In genomic region chr4:43760460-43760859, GRCm38 (mm10) we compare ENCODE assay signal across 10 mouse cellular contexts. TPM values are rescaled to one million over a fixed set of nuclear protein-coding genes. Genes with fewer than 3 reads are reported as not detected.
DNase-seq lines count a peak whose midpoint lies in the region; ATAC-seq and TF ChIP-seq lines count a peak whose summit lies in the region.
"Had no signal": no experiment of that assay in that cellular context is flagged by ENCODE, and none has a peak within 500 bp of the region (broad histone marks: within the 10 kb centered on the region; RNA-seq: fewer than 3 reads in every experiment).

No protein-coding gene starts in this region.

- H3K9ac ChIP-seq in heart, adult 2 months (ENCODE audit: low read depth, low read length): no peak overlapping the region

- no peaks in the 10 kb centered on the region for H3K79me2 ChIP-seq in heart, adult 2 months (replicated peaks; ENCODE audit: control insufficient read depth, insufficient read depth, low read length)

- no peaks in the 10 kb centered on the region for H3K27me3 ChIP-seq in heart, adult 2 months (ENCODE audit: control insufficient read depth, insufficient read depth, low read length)

- WGBS in heart, adult 2 months: 75% methylated on average over 10 of the region's 10 CpGs

- H3K4me3 ChIP-seq in heart, adult 2 months: no peak overlapping the region
- H3K4me3 ChIP-seq: myocyte had no signal

- no peak for TF ChIP-seq EP300 in heart, adult 2 months (IDR thresholded peaks at IDR 0.05; ENCODE audit: insufficient read depth, low read depth, low read length)

- H3K27ac ChIP-seq in heart, adult 2 months: peak overlapping the region; percentile 29

- TF ChIP-seq CTCF in heart, adult 2 months (IDR thresholded peaks at IDR 0.05): peak; percentile 70
- peak; percentile 49; the same call in 1 of the 2 replicates for TF ChIP-seq CTCF in brain, embryonic 14.5 days (IDR thresholded peaks at IDR 0.05; ENCODE audit: borderline replicate concordance, extremely low read depth, insufficient read depth, insufficient read length)

- peaks cover 9% of the 10 kb centered on the region for H3K4me1 ChIP-seq in heart, adult 2 months (ENCODE audit: control insufficient read depth, insufficient read depth, low read length)

- no peaks in the 10 kb centered on the region for H3K36me3 ChIP-seq in heart, adult 2 months (ENCODE audit: control insufficient read depth, insufficient read depth, low read length)

- DNase-seq in heart, adult 2 months: peak in 1 of 2 experiments; percentile 21
- no peak for DNase-seq in heart, adult 9 months (ENCODE audit: low spot score in 2 of 2)
- peak; percentile 41 for DNase-seq in right cerebral cortex, postnatal 4 days
- DNase-seq in right cerebral cortex, postnatal 36 days (ENCODE audit: low spot score in 2 of 2): no peak
- DNase-seq in brain, embryonic 14.5 days (ENCODE audit: low read depth): peak; percentile 17
- peak; percentile 42 for DNase-seq in layer of hippocampus, postnatal 10 days (ENCODE audit: low spot score in 2 of 2)
- DNase-seq in retina, postnatal 1 day: peak; percentile 59

- intact Hi-C loops in heart, adult 2 months (cut with DNase I): no loop called here

- ATAC-seq in megakaryocyte, adult 5-6 weeks (ENCODE audit: poor library complexity, severe bottlenecking): no peak

- no peak for TF ChIP-seq POLR2A in heart, adult 2 months (IDR thresholded peaks at IDR 0.05; ENCODE audit: insufficient read depth, low read depth, low read length)
- no peak for TF ChIP-seq POLR2A in brain, embryonic 14.5 days (IDR thresholded peaks at IDR 0.05; ENCODE audit: borderline replicate concordance, extremely low read depth, insufficient read depth, insufficient read length, poor library complexity, severe bottlenecking)

RNA-seq across cellular contexts. Expression of gene Olfr159, which starts 10.3 kb away (rescaled TPM):
- total RNA-seq in heart, adult 2 months (2021): not detected
- not detected in 2 replicates for polyA plus RNA-seq in heart, adult 2 months (2012; rRNA removed)
- polyA plus RNA-seq in brain, embryonic 14.5 days (2012; rRNA removed): not detected in 2 replicates
- not detected for total RNA-seq in layer of hippocampus, postnatal 10 days (2021)
- not detected in 2 replicates for total RNA-seq in megakaryocyte, adult 5-6 weeks (2015)
- total RNA-seq in megakaryocyte, adult 5-6 weeks (2017): not detected in 2 replicates
- polyA plus RNA-seq: intestine, embryonic 14.5 days; myocyte had no signal

RNA-seq across cellular contexts. Expression of gene Spaar, which starts 30.6 kb away (rescaled TPM):
- 1 to 10 TPM; 4.4 to 4.8 TPM for total RNA-seq in heart, adult 2 months (2021)
- 5.2 and 7.8 TPM in 2 replicates for polyA plus RNA-seq in heart, adult 2 months (2012; rRNA removed)
- polyA plus RNA-seq in brain, embryonic 14.5 days (2012; rRNA removed): 0.10 and 0.11 TPM in 2 replicates
- under 1 TPM; 0.39 to 0.40 TPM for total RNA-seq in layer of hippocampus, postnatal 10 days (2021)
- total RNA-seq in megakaryocyte, adult 5-6 weeks (2015): not detected in 2 replicates
- total RNA-seq in megakaryocyte, adult 5-6 weeks (2017): not detected in 2 replicates

RNA-seq across cellular contexts. Expression of gene Hrct1, which starts 33.5 kb away (rescaled TPM):
- total RNA-seq in heart, adult 2 months (2021): 1 to 10 TPM; 4.0 to 4.7 TPM
- 8.8 and 10.7 TPM in 2 replicates for polyA plus RNA-seq in heart, adult 2 months (2012; rRNA removed)
- polyA plus RNA-seq in brain, embryonic 14.5 days (2012; rRNA removed): 0.38 and 0.53 TPM in 2 replicates
- under 1 TPM; 0.45 to 0.48 TPM for total RNA-seq in layer of hippocampus, postnatal 10 days (2021)
- not detected in 2 replicates for total RNA-seq in megakaryocyte, adult 5-6 weeks (2015)
- not detected in 2 replicates for total RNA-seq in megakaryocyte, adult 5-6 weeks (2017)

RNA-seq across cellular contexts. Expression of gene Olfr71, which starts 50.4 kb away (rescaled TPM):
- total RNA-seq in heart, adult 2 months (2021): not detected
- polyA plus RNA-seq in heart, adult 2 months (2012; rRNA removed): not detected in 2 replicates
- polyA plus RNA-seq in brain, embryonic 14.5 days (2012; rRNA removed): not detected in 2 replicates
- not detected for total RNA-seq in layer of hippocampus, postnatal 10 days (2021)
- not detected in 2 replicates for total RNA-seq in megakaryocyte, adult 5-6 weeks (2015)
- total RNA-seq in megakaryocyte, adult 5-6 weeks (2017): not detected in 2 replicates
- polyA plus RNA-seq: intestine, embryonic 14.5 days; myocyte had no signal

RNA-seq across cellular contexts. Expression of gene Olfr70, which starts 59.9 kb away (rescaled TPM):
- total RNA-seq in heart, adult 2 months (2021): not detected
- polyA plus RNA-seq in heart, adult 2 months (2012; rRNA removed): not detected in 2 replicates
- not detected in 2 replicates for polyA plus RNA-seq in brain, embryonic 14.5 days (2012; rRNA removed)
- total RNA-seq in layer of hippocampus, postnatal 10 days (2021): not detected
- total RNA-seq in megakaryocyte, adult 5-6 weeks (2015): not detected in 2 replicates
- not detected in 2 replicates for total RNA-seq in megakaryocyte, adult 5-6 weeks (2017)
- polyA plus RNA-seq: intestine, embryonic 14.5 days; myocyte had no signal

Comparison
In these comparisons a context has a peak if more than half of its experiments do, and no peak if none do; other contexts are left out.
1. DNase-seq: peak in right cerebral cortex, postnatal 4 days (single experiment), brain, embryonic 14.5 days (single experiment), layer of hippocampus, postnatal 10 days (2 of 2) and retina, postnatal 1 day (single experiment); none in heart, adult 9 months (0 of 2) and right cerebral cortex, postnatal 36 days (0 of 2).